Mouse (Mus musculus) embryonic facial prominence, embryonic 15.5 days (tissue): ENCODE data around the gene Lamp1. TPM values are rescaled to one million over a fixed set of nuclear protein-coding genes. Genes with fewer than 3 reads are reported as not detected.
A peak's percentile ranks its signal among the peaks of the same experiment; 100 is the strongest.

Source experiments
- ATAC-seq: fragments of 200-750 bp; cut with Nextera tagmentation; 2 replicates; pipeline ENCODE4 v1.8.0; 2017; ENCODE audit warnings: low read depth, moderate TSS enrichment; ENCODE audit not compliant: insufficient number of reproducible peaks, low FRiP score, low TSS enrichment
- H3K27ac ChIP-seq: fragments of 300-500 bp; sonication (generic); replicated peaks from 2 replicates; pipeline ENCODE4 v1.5.1; 2015; ENCODE audit warnings: mild to moderate bottlenecking, inconsistent platforms
- H3K27me3 ChIP-seq: fragments of 300-500 bp; sonication (generic); 2 replicates; pipeline ENCODE4 v1.6.1; 2015; ENCODE audit warnings: inconsistent platforms
- H3K36me3 ChIP-seq: fragments of 300-500 bp; sonication (generic); 2 replicates; pipeline ENCODE4 v1.6.1; 2015; ENCODE audit warnings: mild to moderate bottlenecking, inconsistent platforms
- H3K4me1 ChIP-seq: fragments of 300-500 bp; sonication (generic); 2 replicates; pipeline ENCODE4 v1.6.1; 2015; ENCODE audit warnings: inconsistent platforms
- H3K4me2 ChIP-seq: fragments of 300-500 bp; sonication (generic); replicated peaks from 2 replicates; pipeline ENCODE4 v1.6.1; 2015; ENCODE audit warnings: mild to moderate bottlenecking, inconsistent platforms
- H3K4me3 ChIP-seq: fragments of 300-500 bp; sonication (generic); replicated peaks from 2 replicates; pipeline ENCODE4 v1.5.1; 2015; ENCODE audit warnings: mild to moderate bottlenecking, inconsistent platforms
- H3K9ac ChIP-seq: fragments of 300-500 bp; sonication (generic); 2 replicates; pipeline ENCODE4 v1.6.1; 2015; ENCODE audit warnings: inconsistent platforms
- H3K9me3 ChIP-seq: fragments of 300-500 bp; sonication (generic); replicated peaks from 2 replicates; pipeline ENCODE4 v1.6.1; 2016; ENCODE audit warnings: inconsistent platforms
- WGBS: fragments of 180-500 bp; shearing (Covaris S2); methylation state at CpG from one replicate; pipeline ENCODE4 v1.1.7; 2015; 5-methylcytosine and 5-hydroxymethylcytosine counted together
- polyA plus RNA-seq: library from polyadenylated mRNA; unstranded; fragments of >200 nt; fragmentation: Nextera tagmentation; extraction: Ambion mirVana; gene quantifications from 2 replicates; pipeline ENCODE4 v1.2.1, GENCODE M21; 2015

The Lamp1 gene
- polyA plus RNA-seq, 1 experiment from 2014 or later = 345 TPM

GRCm38 (mm10) chr8:13181691-13181976, 22.7 kb downstream of the Lamp1 start:
- WGBS = 51% methylated on average over 2 of the region's 2 CpGs

GRCm38 (mm10) chr8:13186819-13187218, 27.9 kb downstream of the Lamp1 start:
- 82% methylated on average over 8 of the region's 8 CpGs for WGBS
- Histone ChIP-seq H3K9ac (no peak overlapping the region), H3K27ac (no peak overlapping the region), H3K27me3 (no peaks in the 10 kb centered on the region), H3K9me3 (no peaks in the 10 kb centered on the region), H3K4me1 (no peaks in the 10 kb centered on the region), H3K4me2 (no peak overlapping the region), H3K4me3 (no peak overlapping the region), H3K36me3 (peaks cover 8% of the 10 kb centered on the region; the same call in 1 of the 2 replicates)
- no peak for ATAC-seq

More at GRCm38 (mm10) chr8:13181691-13181976, 22.7 kb downstream of the Lamp1 start:
- peaks cover 20% of the 10 kb centered on the region for H3K36me3 ChIP-seq
- no peaks in the 10 kb centered on the region for H3K4me1 ChIP-seq
- H3K4me3 ChIP-seq = no peak overlapping the region
- H3K27ac ChIP-seq = no peak overlapping the region
- H3K9me3 ChIP-seq = no peaks in the 10 kb centered on the region
- ATAC-seq = no peak
- H3K4me2 ChIP-seq = no peak overlapping the region
- H3K27me3 ChIP-seq = no peaks in the 10 kb centered on the region
- H3K9ac ChIP-seq = no peak overlapping the region

- no peak overlapping the region for H3K4me3 ChIP-seq
- WGBS = 73% methylated on average over 9 of the region's 9 CpGs
- peaks cover 8% of the 10 kb centered on the region; the same call in 1 of the 2 replicates for H3K36me3 ChIP-seq
- H3K9ac ChIP-seq = no peak overlapping the region
- H3K27ac ChIP-seq = no peak overlapping the region
- ATAC-seq = no peak
- no peak overlapping the region for H3K4me2 ChIP-seq
- H3K9me3 ChIP-seq = no peaks in the 10 kb centered on the region
- H3K27me3 ChIP-seq = no peaks in the 10 kb centered on the region
- H3K4me1 ChIP-seq = no peaks in the 10 kb centered on the region
These were observed 28.3 kb downstream of the Lamp1 start for GRCm38 (mm10) chr8:13187229-13187628.

GRCm38 (mm10) chr8:13187638-13188037, 28.7 kb downstream of the Lamp1 start:
- Histone ChIP-seq H3K4me2 (no peak overlapping the region), H3K27ac (no peak overlapping the region), H3K9me3 (no peaks in the 10 kb centered on the region), H3K9ac (no peak overlapping the region), H3K36me3 (peaks cover 8% of the 10 kb centered on the region; the same call in 1 of the 2 replicates), H3K27me3 (no peaks in the 10 kb centered on the region), H3K4me3 (no peak overlapping the region), H3K4me1 (no peaks in the 10 kb centered on the region)
- no peak for ATAC-seq
- 79% methylated on average over 7 of the region's 7 CpGs for WGBS

- Histone ChIP-seq H3K36me3 (peaks cover 8% of the 10 kb centered on the region; the same call in 1 of the 2 replicates), H3K4me1 (no peaks in the 10 kb centered on the region), H3K9ac (no peak overlapping the region), H3K27ac (no peak overlapping the region), H3K9me3 (no peaks in the 10 kb centered on the region), H3K4me2 (no peak overlapping the region), H3K27me3 (no peaks in the 10 kb centered on the region), H3K4me3 (no peak overlapping the region)
- 85% methylated on average over 13 of the region's 13 CpGs for WGBS
- ATAC-seq = no peak
These were observed 29.1 kb downstream of the Lamp1 start for GRCm38 (mm10) chr8:13188052-13188555.

GRCm38 (mm10) chr8:13188857-13189256, 29.9 kb downstream of the Lamp1 start:
- no peak overlapping the region for H3K4me2 ChIP-seq
- no peak overlapping the region for H3K27ac ChIP-seq
- no peaks in the 10 kb centered on the region for H3K9me3 ChIP-seq
- H3K4me1 ChIP-seq = no peaks in the 10 kb centered on the region
- 84% methylated on average over 1 of the region's 1 CpGs for whole genome bisulfite sequencing
- peaks cover 8% of the 10 kb centered on the region; the same call in 1 of the 2 replicates for H3K36me3 ChIP-seq
- H3K9ac ChIP-seq = no peak overlapping the region
- H3K27me3 ChIP-seq = no peaks in the 10 kb centered on the region
- H3K4me3 ChIP-seq = no peak overlapping the region
- no peak for ATAC-seq

GRCm38 (mm10) chr8:13190235-13190634, 31.3 kb downstream of the Lamp1 start:
- Histone ChIP-seq H3K9me3 (no peaks in the 10 kb centered on the region), H3K36me3 (peaks cover 8% of the 10 kb centered on the region; the same call in 1 of the 2 replicates), H3K4me2 (no peak overlapping the region), H3K4me3 (no peak overlapping the region), H3K27ac (no peak overlapping the region), H3K9ac (no peak overlapping the region), H3K4me1 (peaks cover 6% of the 10 kb centered on the region), H3K27me3 (no peaks in the 10 kb centered on the region)
- no peak for ATAC-seq
- 88% methylated on average over 8 of the region's 8 CpGs for WGBS

- Histone ChIP-seq H3K9me3 (no peaks in the 10 kb centered on the region), H3K27ac (peak overlapping the region; percentile 72; the same call in 1 of the 2 replicates), H3K4me2 (no peak overlapping the region), H3K36me3 (no peaks in the 10 kb centered on the region), H3K9ac (no peak overlapping the region), H3K27me3 (no peaks in the 10 kb centered on the region), H3K4me3 (no peak overlapping the region), H3K4me1 (peaks cover 10% of the 10 kb centered on the region)
- ATAC-seq = no peak
- WGBS = 24% methylated on average over 10 of the region's 10 CpGs
These were observed 35.9 kb downstream of the Lamp1 start for GRCm38 (mm10) chr8:13194818-13195217.

GRCm38 (mm10) chr8:13197493-13197892, 38.5 kb downstream of the Lamp1 start:
- H3K36me3 ChIP-seq = no peaks in the 10 kb centered on the region
- no peak overlapping the region for H3K27ac ChIP-seq
- H3K27me3 ChIP-seq = peaks cover 13% of the 10 kb centered on the region
- ATAC-seq = no peak
- H3K4me3 ChIP-seq = no peak overlapping the region
- peaks cover 22% of the 10 kb centered on the region for H3K4me1 ChIP-seq
- H3K9me3 ChIP-seq = no peaks in the 10 kb centered on the region
- no peak overlapping the region for H3K4me2 ChIP-seq
- 77% methylated on average over 5 of the region's 5 CpGs for WGBS
- H3K9ac ChIP-seq = no peak overlapping the region

- Histone ChIP-seq H3K9me3 (no peaks in the 10 kb centered on the region), H3K9ac (no peak overlapping the region), H3K4me2 (peak overlapping the region; percentile 95), H3K27me3 (peaks cover 24% of the 10 kb centered on the region), H3K4me3 (peak overlapping the region; percentile 75), H3K27ac (no peak overlapping the region), H3K36me3 (no peaks in the 10 kb centered on the region), H3K4me1 (peaks cover 22% of the 10 kb centered on the region)
- ATAC-seq = no peak
- 26% methylated on average over 14 of the region's 14 CpGs for WGBS
These were observed 40.6 kb downstream of the Lamp1 start for GRCm38 (mm10) chr8:13199385-13200061.

GRCm38 (mm10) chr8:13200301-13201012, 41.5 kb downstream of the Lamp1 start, which contains the start of gene Grtp1:
TSS of gene Grtp1 (minus strand) at chr8:13200620.
- peak within 1 kb of the TSS; percentile 95 for H3K4me2 ChIP-seq
- H3K9ac ChIP-seq = peak within 1 kb of the TSS; percentile 47
- H3K27me3 ChIP-seq = peaks cover 24% of the 10 kb centered on the region
- peaks cover 16% of the 10 kb centered on the region for H3K4me1 ChIP-seq
- ATAC-seq = peak; percentile 40
- peak within 1 kb of the TSS; percentile 75 for H3K4me3 ChIP-seq
- H3K27ac ChIP-seq = no peak within 1 kb of the TSS
- under 1% methylated on average over 35 of the region's 58 CpGs for WGBS
- no peaks in the 10 kb centered on the region for H3K36me3 ChIP-seq
- no peaks in the 10 kb centered on the region for H3K9me3 ChIP-seq
